ENCODE assay signal across 22 mouse cellular contexts in the genomic region with DNA sequence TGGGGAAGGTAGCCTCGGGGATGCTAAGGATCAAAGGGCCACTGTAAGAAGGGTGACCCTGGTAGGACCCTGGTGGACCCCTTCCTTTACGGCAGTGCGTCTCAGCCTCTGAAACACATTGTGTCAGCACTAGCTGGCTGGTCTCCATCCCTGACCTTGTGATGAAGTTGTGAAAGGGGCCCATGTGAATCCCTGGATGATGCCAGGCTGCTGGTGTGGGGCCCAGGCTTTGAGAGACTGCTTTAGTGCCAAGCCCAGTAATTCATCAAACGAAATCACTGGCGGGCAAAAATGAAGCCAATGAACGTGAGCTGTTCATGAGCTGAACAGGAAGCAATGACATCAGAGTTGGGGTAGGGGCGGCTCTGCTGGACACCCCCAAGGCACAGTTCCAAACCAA. TPM values are rescaled to one million over a fixed set of nuclear protein-coding genes. Genes with fewer than 3 reads are reported as not detected.
DNase-seq lines count a peak whose midpoint lies in the region; ATAC-seq and TF ChIP-seq lines count a peak whose summit lies in the region.
"Had no signal": no experiment of that assay in that cellular context is flagged by ENCODE, and none has a peak within 500 bp of the region (broad histone marks: within the 10 kb centered on the region; RNA-seq: fewer than 3 reads in every experiment).

No protein-coding gene starts in this region.

- H3K27me3 ChIP-seq in forebrain, embryonic 15.5 days: no peaks in the 10 kb centered on the region
- H3K27me3 ChIP-seq in forebrain, embryonic 11.5 days (ENCODE audit: control insufficient read depth, insufficient read depth, low read length): no peaks in the 10 kb centered on the region
- H3K27me3 ChIP-seq in lung, postnatal 0 days (replicated peaks; ENCODE audit: insufficient read depth, low read length): no peaks in the 10 kb centered on the region
- H3K27me3 ChIP-seq: hindbrain, embryonic 13.5 days; lung, embryonic 15.5 days; neural tube, embryonic 12.5 days had no signal

- no peaks in the 10 kb centered on the region for H3K9me3 ChIP-seq in forebrain, embryonic 15.5 days
- no peaks in the 10 kb centered on the region for H3K9me3 ChIP-seq in forebrain, embryonic 11.5 days (ENCODE audit: control insufficient read depth, low read length)
- no peaks in the 10 kb centered on the region for H3K9me3 ChIP-seq in lung, postnatal 0 days (ENCODE audit: low read length)
- H3K9me3 ChIP-seq: hindbrain, embryonic 13.5 days; limb, embryonic 12.5 days; lung, embryonic 15.5 days; neural tube, embryonic 12.5 days had no signal

- H3K9ac ChIP-seq in forebrain, embryonic 15.5 days (replicated peaks): no peak overlapping the region
- H3K9ac ChIP-seq in forebrain, embryonic 11.5 days (ENCODE audit: low read length): no peak overlapping the region
- H3K9ac ChIP-seq in lung, postnatal 0 days (replicated peaks; ENCODE audit: low read depth): no peak overlapping the region
- H3K9ac ChIP-seq: hindbrain, embryonic 13.5 days; limb, embryonic 12.5 days; liver, embryonic 14.5 days; lung, embryonic 15.5 days; neural tube, embryonic 12.5 days had no signal

- intact Hi-C loops in heart, postnatal 36 days (cut with DNase I): no loop called here

- no peak overlapping the region for H3K4me3 ChIP-seq in forebrain, embryonic 15.5 days
- no peak overlapping the region for H3K4me3 ChIP-seq in forebrain, embryonic 11.5 days (ENCODE audit: low read depth, low read length)
- H3K4me3 ChIP-seq in lung, postnatal 0 days (ENCODE audit: low read depth, low read length): no peak overlapping the region
- H3K4me3 ChIP-seq: hindbrain, embryonic 13.5 days; layer of hippocampus, adult 2 months; left cerebral cortex, adult 2 months; limb, embryonic 12.5 days; lung, embryonic 15.5 days; neural tube, embryonic 12.5 days had no signal

- no peak for TF ChIP-seq CTCF in lung, postnatal 0 days (IDR thresholded peaks at IDR 0.05)

- H3K27ac ChIP-seq in forebrain, embryonic 15.5 days (replicated peaks): no peak overlapping the region
- no peak overlapping the region for H3K27ac ChIP-seq in forebrain, embryonic 11.5 days (ENCODE audit: low read depth, low read length)
- H3K27ac ChIP-seq in lung, postnatal 0 days (ENCODE audit: low read length): no peak overlapping the region
- H3K27ac ChIP-seq: hindbrain, embryonic 13.5 days; layer of hippocampus, adult 2 months; left cerebral cortex, adult 2 months; limb, embryonic 12.5 days; liver, embryonic 14.5 days; lung, embryonic 15.5 days; neural tube, embryonic 12.5 days had no signal

- H3K4me1 ChIP-seq in forebrain, embryonic 15.5 days: peaks cover 14% of the 10 kb centered on the region
- no peaks in the 10 kb centered on the region for H3K4me1 ChIP-seq in forebrain, embryonic 11.5 days (replicated peaks; ENCODE audit: control insufficient read depth, insufficient read depth, low read length)
- no peaks in the 10 kb centered on the region for H3K4me1 ChIP-seq in lung, postnatal 0 days (ENCODE audit: insufficient read depth, low read depth, low read length)
- H3K4me1 ChIP-seq: lung, embryonic 15.5 days had no signal

- DNase-seq in forebrain, embryonic 11.5 days (ENCODE audit: low spot score): no peak
- no peak for DNase-seq in lung, postnatal 0 days (ENCODE audit: low spot score)
- DNase-seq in lung, postnatal 4 days: no peak
- DNase-seq in adrenal gland, adult 8-10 months: peak; percentile 42
- peak; percentile 71 for DNase-seq in fibroblast of lung, adult 2 months (ENCODE audit: low read depth)
- no peak for DNase-seq in heart, postnatal 36 days
- no peak for DNase-seq in heart, adult 9 months (ENCODE audit: low spot score in 2 of 2)
- DNase-seq: cerebellum, adult 11-12 months; kidney, adult 8-10 months; kidney, postnatal 14 days; right cerebral cortex, adult 18-20 months; thymus, postnatal 25 days had no signal

- 54% methylated on average over 7 of the region's 7 CpGs for WGBS in forebrain, embryonic 15.5 days
- WGBS in forebrain, embryonic 11.5 days: 81% methylated on average over 7 of the region's 7 CpGs
- 62% methylated on average over 7 of the region's 7 CpGs for WGBS in lung, postnatal 0 days

- TF ChIP-seq EP300 in lung, postnatal 0 days (IDR thresholded peaks at IDR 0.05): no peak

- H3K36me3 ChIP-seq in forebrain, embryonic 15.5 days: no peaks in the 10 kb centered on the region
- no peaks in the 10 kb centered on the region for H3K36me3 ChIP-seq in forebrain, embryonic 11.5 days (ENCODE audit: control insufficient read depth, insufficient read depth, low read length)
- H3K36me3 ChIP-seq in lung, postnatal 0 days (ENCODE audit: insufficient read depth, low read length): no peaks in the 10 kb centered on the region
- H3K36me3 ChIP-seq: limb, embryonic 12.5 days; lung, embryonic 15.5 days; neural tube, embryonic 12.5 days had no signal

- ATAC-seq in forebrain, embryonic 15.5 days (replicated peaks): 0 out of 2 replicates have a peak, but pooled peaks have one; percentile 18
- ATAC-seq in forebrain, embryonic 11.5 days (replicated peaks; ENCODE audit: low FRiP score): no peak
- ATAC-seq in lung, postnatal 0 days: 0 out of 2 replicates have a peak, but pooled peaks have one; percentile 23
- ATAC-seq: Patski had no signal

- H3K4me2 ChIP-seq in forebrain, embryonic 15.5 days (replicated peaks): no peak overlapping the region
- H3K4me2 ChIP-seq in forebrain, embryonic 11.5 days (ENCODE audit: low read depth, low read length, severe bottlenecking): no peak overlapping the region
- H3K4me2 ChIP-seq in lung, postnatal 0 days (replicated peaks; ENCODE audit: low read depth, low read length): no peak overlapping the region
- H3K4me2 ChIP-seq: hindbrain, embryonic 13.5 days; limb, embryonic 12.5 days; lung, embryonic 15.5 days; midbrain, embryonic 11.5 days; neural tube, embryonic 12.5 days had no signal

RNA-seq across cellular contexts. Expression of a gene that starts 50.2 kb away (rescaled TPM):
- polyA plus RNA-seq in forebrain, embryonic 15.5 days (2015; fragmentation: Nextera tagmentation; extraction: Ambion mirVana): 12.6 and 13.3 TPM in 2 replicates
- polyA plus RNA-seq in forebrain, embryonic 11.5 days (2014; fragmentation: Nextera tagmentation; extraction: Ambion mirVana): 2.4 and 2.9 TPM in 2 replicates
- 0.07 and 0.08 TPM in 2 replicates for polyA plus RNA-seq in lung, postnatal 0 days (2015; fragmentation: Nextera tagmentation; extraction: Ambion mirVana)
- 10 to 100 TPM in 3 of 4 experiments, 1 to 10 TPM in 1; 9.6 to 13.5 (median 10.3) TPM for total RNA-seq in adrenal gland, adult 8-10 months (2022)
- total RNA-seq in heart, postnatal 36 days (2021): 1 to 10 TPM; 2.5 to 3.6 TPM

Comparison
In these comparisons a context has a peak if more than half of its experiments do, and no peak if none do; other contexts are left out.
1. DNase-seq: peak in adrenal gland, adult 8-10 months (single experiment) and fibroblast of lung, adult 2 months (single experiment); none in forebrain, embryonic 11.5 days (single experiment), lung, postnatal 0 days (single experiment), lung, postnatal 4 days (0 of 2), heart, postnatal 36 days (0 of 2) and heart, adult 9 months (0 of 2).